ENCODE assay signal across 9 mouse cellular contexts in the genomic region with DNA sequence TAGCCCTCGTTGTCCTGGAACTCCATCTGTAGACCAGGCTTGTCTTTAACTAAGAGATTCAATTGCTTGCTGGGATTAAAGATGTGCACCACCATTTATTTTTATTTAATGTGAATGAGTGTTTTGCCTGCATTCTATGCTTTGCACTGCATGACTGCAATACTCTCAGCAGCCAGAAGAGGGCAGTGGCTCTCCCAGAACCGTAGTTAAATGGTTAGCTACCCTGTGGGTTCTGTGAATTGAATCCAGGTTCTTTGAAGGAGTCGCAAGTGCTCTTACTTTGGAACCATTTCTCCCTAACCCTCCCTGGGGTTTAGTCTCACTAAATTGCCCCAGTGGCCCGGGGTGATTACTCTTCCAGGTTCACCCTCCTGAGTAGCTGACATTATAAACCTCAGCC. TPM values are rescaled to one million over a fixed set of nuclear protein-coding genes. Genes with fewer than 3 reads are reported as not detected.
A peak's percentile ranks its signal among the peaks of the same experiment; 100 is the strongest.
DNase-seq lines count a peak whose midpoint lies in the region; ATAC-seq and TF ChIP-seq lines count a peak whose summit lies in the region.
"Had no signal": no experiment of that assay in that cellular context is flagged by ENCODE, and none has a peak within 500 bp of the region (broad histone marks: within the 10 kb centered on the region; RNA-seq: fewer than 3 reads in every experiment).

No protein-coding gene starts in this region.

- H3K27ac ChIP-seq in heart, embryonic 12.5 days (ENCODE audit: poor library complexity, severe bottlenecking): no peak overlapping the region
- no peak overlapping the region for H3K27ac ChIP-seq in MEL (ENCODE audit: control insufficient read depth, low read depth, low read length)
- H3K27ac ChIP-seq: embryonic facial prominence, embryonic 12.5 days had no signal

- TF ChIP-seq RAD21 in MEL (IDR thresholded peaks at IDR 0.05; ENCODE audit: low read depth, low read length): peak; percentile 65

- no peak for ATAC-seq in heart, embryonic 12.5 days (ENCODE audit: insufficient number of reproducible peaks, low FRiP score)
- ATAC-seq in erythroblast, adult 5-6 weeks (replicated peaks; ENCODE audit: low FRiP score, poor library complexity, severe bottlenecking): peak; percentile 72
- no peak for ATAC-seq in frontal cortex, adult (ENCODE audit: low TSS enrichment)
- ATAC-seq in cerebellum, adult (ENCODE audit: insufficient number of reproducible peaks, low FRiP score, low TSS enrichment): no peak

- TF ChIP-seq EP300 in MEL (IDR thresholded peaks at IDR 0.05; ENCODE audit: low read depth in 1 of 2, low read length in 2 of 2): no peak

- no peak overlapping the region for H3K4me3 ChIP-seq in heart, embryonic 12.5 days
- no peak overlapping the region for H3K4me3 ChIP-seq in MEL (ENCODE audit: control insufficient read depth in 1 of 2, insufficient read depth in 1 of 2, low read depth in 2 of 2, low read length in 2 of 2)
- H3K4me3 ChIP-seq: embryonic facial prominence, embryonic 12.5 days had no signal

- H3K36me3 ChIP-seq in heart, embryonic 12.5 days: no peaks in the 10 kb centered on the region
- H3K36me3 ChIP-seq in MEL (ENCODE audit: control insufficient read depth in 1 of 2, insufficient read depth in 2 of 2, low read length in 2 of 2): peaks cover 0 to 10% of the 10 kb centered on the region in 2 experiments; a peak in 2 of 4 replicates
- H3K36me3 ChIP-seq: embryonic facial prominence, embryonic 12.5 days had no signal

- intact Hi-C loops in heart, postnatal 10 days (cut with DNase I): loop anchor here (1.0 kb wide), 1 partner anchor 63 kb away; no protein-coding TSS in a partner anchor

- no peaks in the 10 kb centered on the region for H3K27me3 ChIP-seq in heart, embryonic 12.5 days (replicated peaks)
- no peaks in the 10 kb centered on the region for H3K27me3 ChIP-seq in MEL (ENCODE audit: control insufficient read depth in 1 of 2, insufficient read depth in 2 of 2, low read length in 2 of 2)
- H3K27me3 ChIP-seq: embryonic facial prominence, embryonic 12.5 days had no signal

- H3K79me2 ChIP-seq in MEL (ENCODE audit: control insufficient read depth, insufficient read depth, low read length, poor library complexity): no peaks in the 10 kb centered on the region

- no peak overlapping the region for H3K9ac ChIP-seq in heart, embryonic 12.5 days
- H3K9ac ChIP-seq in MEL (ENCODE audit: control insufficient read depth, low read depth, low read length, poor library complexity, severe bottlenecking): no peak overlapping the region
- H3K9ac ChIP-seq: embryonic facial prominence, embryonic 12.5 days had no signal

- WGBS in heart, embryonic 12.5 days: 17% methylated on average over 4 of the region's 4 CpGs

- DNase-seq in heart, postnatal 10 days: peak; percentile 13 to 34
- DNase-seq in 416B (ENCODE audit: low read depth) (peak; percentile 75), MEL (ENCODE audit: low read depth, low spot score) (peak; percentile 80)
- peak; percentile 82 for DNase-seq in naive thymus-derived CD4-positive, alpha-beta T cell, adult 2 months (ENCODE audit: low read depth)

- no peaks in the 10 kb centered on the region for H3K9me3 ChIP-seq in heart, embryonic 12.5 days (replicated peaks)
- no peaks in the 10 kb centered on the region for H3K9me3 ChIP-seq in MEL (replicated peaks; ENCODE audit: insufficient read depth, low read length)
- H3K9me3 ChIP-seq: embryonic facial prominence, embryonic 12.5 days had no signal

- TF ChIP-seq POLR2A in MEL (IDR thresholded peaks at IDR 0.05; ENCODE audit: control insufficient read depth in 1 of 2, insufficient read depth in 1 of 2, low read depth in 1 of 2, low read length in 2 of 2, poor library complexity in 1 of 2): no peak

- H3K4me2 ChIP-seq in heart, embryonic 12.5 days: no peak overlapping the region
- H3K4me2 ChIP-seq: embryonic facial prominence, embryonic 12.5 days had no signal

- TF ChIP-seq CTCF in MEL (IDR thresholded peaks at IDR 0.05 in 2 of 3, conservative IDR thresholded peaks at IDR 0.05 in 1 of 3; ENCODE audit: control insufficient read depth in 1 of 3, insufficient read depth in 1 of 3, low read depth in 2 of 3, low read length in 3 of 3, poor library complexity in 1 of 3, severe bottlenecking in 1 of 3): peak; percentile 83 to 98 (median 83)

- H3K4me1 ChIP-seq in heart, embryonic 12.5 days (replicated peaks): no peaks in the 10 kb centered on the region
- peaks cover 3 to 12% of the 10 kb centered on the region in 2 experiments for H3K4me1 ChIP-seq in MEL (ENCODE audit: control insufficient read depth in 1 of 2, insufficient read depth in 2 of 2, low read length in 2 of 2)
- H3K4me1 ChIP-seq: embryonic facial prominence, embryonic 12.5 days had no signal

TF ChIP-seq in MEL, 35 proteins besides CTCF, POLR2A, EP300 and RAD21:
- TF ChIP-seq POLR2AphosphoS5 (IDR thresholded peaks at IDR 0.05; ENCODE audit: borderline replicate concordance, low read depth, low read length): no peak
- peak; percentile 87 for TF ChIP-seq SMC3 (IDR thresholded peaks at IDR 0.05; ENCODE audit: low read depth, low read length)
- TF ChIP-seq MAX (IDR thresholded peaks at IDR 0.05; ENCODE audit: low read length): no peak
- no peak for TF ChIP-seq MAZ (IDR thresholded peaks at IDR 0.05; ENCODE audit: low read depth, low read length)
- no peak for TF ChIP-seq CHD2 (IDR thresholded peaks at IDR 0.05; ENCODE audit: low read length)
- TF ChIP-seq ZC3H11A (IDR thresholded peaks at IDR 0.05; ENCODE audit: low read depth, low read length): peak; percentile 77

RNA-seq across cellular contexts. Expression of gene Usp7, which starts 14.6 kb away (rescaled TPM):
- 10 to 100 TPM; 73.7 to 79.0 TPM for total RNA-seq in heart, postnatal 10 days (2021)
- polyA plus RNA-seq in heart, embryonic 12.5 days (2016; fragmentation: Nextera tagmentation; extraction: Ambion mirVana): 17.1 and 21.1 TPM in 2 replicates
- total RNA-seq in MEL (2012; rRNA removed): 101 and 105 TPM in 2 replicates
- polyA plus RNA-seq in MEL (2012; ENCODE audit: insufficient read depth in 1 of 2, insufficient read length in 2 of 2, low read depth in 1 of 2, low replicate concordance in 2 of 2, missing spikeins in 1 of 2): 100 to 1,000 TPM in 1 of 2 experiments, 10 to 100 TPM in 1; 94.2 to 425 TPM
- total RNA-seq in erythroblast, adult 5-6 weeks (2015; ENCODE audit: low replicate concordance): 545 and 592 TPM in 2 replicates
- total RNA-seq in erythroblast, adult 5-6 weeks (2017; ENCODE audit: low replicate concordance): 1,042 and 1,164 TPM in 2 replicates

RNA-seq across cellular contexts. Expression of gene 1810013L24Rik, which starts 23.2 kb away (rescaled TPM):
- total RNA-seq in heart, postnatal 10 days (2021): 100 to 1,000 TPM; 118 TPM
- 24.1 and 25.9 TPM in 2 replicates for polyA plus RNA-seq in heart, embryonic 12.5 days (2016; fragmentation: Nextera tagmentation; extraction: Ambion mirVana)
- 25.3 and 27.6 TPM in 2 replicates for total RNA-seq in MEL (2012; rRNA removed)
- 100 to 1,000 TPM in 1 of 2 experiments, 10 to 100 TPM in 1; 29.9 to 154 TPM for polyA plus RNA-seq in MEL (2012; ENCODE audit: insufficient read depth in 1 of 2, insufficient read length in 2 of 2, low read depth in 1 of 2, low replicate concordance in 2 of 2, missing spikeins in 1 of 2)
- 90.3 and 115 TPM in 2 replicates for total RNA-seq in erythroblast, adult 5-6 weeks (2015; ENCODE audit: low replicate concordance)
- total RNA-seq in erythroblast, adult 5-6 weeks (2017; ENCODE audit: low replicate concordance): 134 and 157 TPM in 2 replicates

Comparison
In these comparisons a context has a peak if more than half of its experiments do, and no peak if none do; other contexts are left out.
1. DNase-seq: peak in every context shown above with its lines; median percentile 82 in naive thymus-derived CD4-positive, alpha-beta T cell, adult 2 months; 80 in MEL; 75 in 416B; 24 in heart, postnatal 10 days.